Mouse (Mus musculus): ENCODE results near the gene Tbc1d30. TPM values are rescaled to one million over a fixed set of nuclear protein-coding genes. Genes with fewer than 3 reads are reported as not detected.
A peak's percentile ranks its signal among the peaks of the same experiment; 100 is the strongest.

The Tbc1d30 gene
- polyA plus RNA-seq, 1 experiment from 2014 or later, result 1.1 TPM

DNA sequence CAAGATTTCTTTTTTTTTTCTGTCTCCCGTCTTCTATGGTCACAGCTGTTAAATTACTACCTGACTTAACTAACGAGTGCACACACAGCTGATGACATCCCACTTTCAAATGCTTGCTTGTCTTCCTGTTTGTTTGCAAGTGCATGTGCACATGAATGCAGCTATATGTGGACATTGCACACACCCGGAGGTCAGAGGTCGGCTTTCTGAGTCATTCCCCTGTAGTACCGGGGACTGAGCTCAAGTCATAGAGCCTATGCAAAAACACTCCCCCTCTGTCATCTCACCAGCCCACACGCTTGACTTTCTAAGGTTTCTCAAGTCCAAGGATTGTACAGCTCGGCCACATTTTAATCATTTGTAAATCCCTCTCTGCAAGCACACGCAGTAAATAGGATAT, 80.1 kb downstream of the Tbc1d30 start:
- Histone ChIP-seq H3K9me3 (replicated peaks) (no peaks in the 10 kb centered on the region), H3K27ac (replicated peaks) (no peak overlapping the region), H3K36me3 (peaks cover 43% of the 10 kb centered on the region), H3K27me3 (ENCODE audit: low read depth, poor library complexity, severe bottlenecking) (peaks cover 12% of the 10 kb centered on the region; the same call in 1 of the 2 replicates), H3K4me3 (no peak overlapping the region), H3K4me1 (no peaks in the 10 kb centered on the region)
- WGBS, result 85% methylated on average over 8 of the region's 8 CpGs
- no peak for DNase-seq (ENCODE audit: low spot score)

DNA sequence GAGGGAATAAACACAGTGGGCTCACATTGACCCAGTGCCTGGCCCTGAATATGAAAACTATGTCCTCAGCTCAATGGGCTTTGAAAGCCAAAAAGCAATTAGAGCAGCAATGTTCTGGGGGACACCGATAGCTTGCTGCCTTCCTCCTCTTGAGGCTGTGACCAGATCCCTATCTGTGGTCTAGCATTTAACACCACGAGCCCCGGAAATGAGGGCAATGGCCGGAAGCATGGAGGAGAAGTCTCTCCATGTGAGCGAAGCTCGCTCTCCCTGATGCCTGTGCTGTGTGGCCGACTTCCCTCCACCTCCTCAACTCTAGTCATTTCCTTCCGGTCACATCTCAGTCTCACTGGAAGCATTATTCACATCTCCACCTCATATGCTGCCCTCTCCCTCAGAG, 82.3 kb downstream of the Tbc1d30 start:
- no peak for DNase-seq (ENCODE audit: low spot score)
- H3K9me3 ChIP-seq (replicated peaks), result no peaks in the 10 kb centered on the region
- no peak overlapping the region for H3K27ac ChIP-seq (replicated peaks)
- 93% methylated on average over 8 of the region's 8 CpGs for WGBS
- H3K36me3 ChIP-seq, result peaks cover 25% of the 10 kb centered on the region
- H3K27me3 ChIP-seq (ENCODE audit: low read depth, poor library complexity, severe bottlenecking), result peaks cover 12% of the 10 kb centered on the region; the same call in 1 of the 2 replicates
- H3K4me3 ChIP-seq, result no peak overlapping the region
- H3K4me1 ChIP-seq, result no peaks in the 10 kb centered on the region; the same call in 1 of the 2 replicates

DNA sequence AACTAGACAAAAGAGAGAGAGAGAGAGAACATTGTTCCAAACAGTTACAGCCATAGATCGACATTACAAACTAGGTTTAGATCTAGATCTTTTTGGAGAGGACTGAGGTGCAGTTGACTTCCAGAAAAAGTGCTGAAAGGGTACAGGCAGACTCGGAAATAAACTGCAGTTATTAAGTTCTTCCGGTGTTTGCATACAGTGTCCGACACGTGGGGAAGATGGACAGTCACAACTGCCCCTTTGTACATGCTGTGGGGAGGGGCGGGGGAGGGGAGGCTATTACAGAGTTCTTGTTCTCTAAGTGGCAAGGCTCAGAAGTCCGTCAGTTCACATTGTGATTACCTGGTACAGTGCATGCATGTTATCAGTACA, 86.9 kb downstream of the Tbc1d30 start:
- Histone ChIP-seq H3K9me3 (replicated peaks) (no peaks in the 10 kb centered on the region), H3K4me1 (no peaks in the 10 kb centered on the region; the same call in 1 of the 2 replicates), H3K36me3 (peaks cover 13% of the 10 kb centered on the region), H3K4me3 (no peak overlapping the region), H3K27ac (replicated peaks) (no peak overlapping the region), H3K27me3 (ENCODE audit: low read depth, poor library complexity, severe bottlenecking) (peaks cover 12% of the 10 kb centered on the region; the same call in 1 of the 2 replicates)
- 90% methylated on average over 7 of the region's 7 CpGs for WGBS
- no peak for DNase-seq (ENCODE audit: low spot score)

DNA sequence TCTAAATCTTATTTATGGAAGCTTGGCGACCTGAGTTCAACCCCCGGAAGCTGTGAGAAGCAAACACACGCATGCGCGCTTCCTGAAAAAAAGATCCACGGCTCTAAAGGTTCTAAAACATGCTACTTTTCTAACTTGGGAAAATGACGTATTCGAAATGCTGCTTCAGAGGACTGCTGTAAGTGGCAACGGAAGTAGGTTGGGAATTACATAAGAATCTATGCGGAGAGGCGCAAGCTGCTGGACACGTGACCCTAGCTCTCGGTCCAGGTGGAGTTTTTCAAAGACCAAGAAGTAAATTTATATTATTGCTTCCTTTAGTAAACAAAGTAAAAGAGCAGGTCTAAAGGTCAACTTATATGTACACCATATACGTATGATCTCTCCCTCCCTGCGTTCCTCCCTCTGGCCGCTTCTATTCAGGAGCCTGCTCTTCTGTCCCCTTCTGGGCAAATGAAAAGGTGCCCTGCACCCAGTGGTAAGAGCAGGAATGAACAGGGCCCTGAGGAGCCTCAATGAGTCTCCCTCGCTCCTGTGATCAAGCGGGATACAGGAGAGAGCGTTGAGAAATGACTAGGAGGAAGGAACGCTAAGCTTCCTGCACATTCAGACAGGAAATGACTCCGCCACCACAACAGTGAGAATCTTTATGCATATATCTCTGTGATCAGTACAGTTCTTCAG, 87.4 kb downstream of the Tbc1d30 start:
- DNase-seq (ENCODE audit: low spot score), result no peak
- WGBS, result 91% methylated on average over 21 of the region's 21 CpGs
- no peak overlapping the region for H3K27ac ChIP-seq (replicated peaks)

DNA sequence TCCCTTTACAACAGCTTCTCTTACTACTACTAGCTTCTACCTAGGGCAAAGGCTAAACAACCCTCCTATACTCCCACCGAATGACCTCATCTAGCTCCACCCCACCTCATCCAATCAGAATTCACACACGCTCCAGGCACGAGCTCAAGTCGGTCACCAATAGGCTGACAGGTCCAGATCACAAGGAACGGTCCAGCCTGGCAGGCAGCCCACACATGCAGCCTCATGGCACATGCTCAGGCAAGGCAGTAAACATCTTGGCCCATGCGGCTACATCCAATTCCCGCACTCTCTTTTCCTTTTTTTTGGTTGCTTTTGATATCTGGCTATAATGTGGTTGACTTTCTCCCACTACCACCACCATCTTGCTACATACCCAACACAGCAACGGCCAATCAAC, 88.9 kb downstream of the Tbc1d30 start:
- no peaks in the 10 kb centered on the region for H3K27me3 ChIP-seq (ENCODE audit: low read depth, poor library complexity, severe bottlenecking)
- WGBS, result 91% methylated on average over 8 of the region's 8 CpGs
- no peak for DNase-seq (ENCODE audit: low spot score)
- H3K9me3 ChIP-seq (replicated peaks), result no peaks in the 10 kb centered on the region
- H3K36me3 ChIP-seq, result peaks cover 8% of the 10 kb centered on the region
- H3K4me3 ChIP-seq, result no peak overlapping the region
- no peaks in the 10 kb centered on the region; the same call in 1 of the 2 replicates for H3K4me1 ChIP-seq
- no peak overlapping the region for H3K27ac ChIP-seq (replicated peaks)

More for the DNA sequence above, 87.4 kb downstream of the Tbc1d30 start:
- Histone ChIP-seq H3K4me3 (no peak overlapping the region), H3K36me3 (peaks cover 13% of the 10 kb centered on the region), H3K27me3 (ENCODE audit: low read depth, poor library complexity, severe bottlenecking) (peaks cover 12% of the 10 kb centered on the region; the same call in 1 of the 2 replicates), H3K4me1 (no peaks in the 10 kb centered on the region; the same call in 1 of the 2 replicates), H3K9me3 (replicated peaks) (no peaks in the 10 kb centered on the region)

DNA sequence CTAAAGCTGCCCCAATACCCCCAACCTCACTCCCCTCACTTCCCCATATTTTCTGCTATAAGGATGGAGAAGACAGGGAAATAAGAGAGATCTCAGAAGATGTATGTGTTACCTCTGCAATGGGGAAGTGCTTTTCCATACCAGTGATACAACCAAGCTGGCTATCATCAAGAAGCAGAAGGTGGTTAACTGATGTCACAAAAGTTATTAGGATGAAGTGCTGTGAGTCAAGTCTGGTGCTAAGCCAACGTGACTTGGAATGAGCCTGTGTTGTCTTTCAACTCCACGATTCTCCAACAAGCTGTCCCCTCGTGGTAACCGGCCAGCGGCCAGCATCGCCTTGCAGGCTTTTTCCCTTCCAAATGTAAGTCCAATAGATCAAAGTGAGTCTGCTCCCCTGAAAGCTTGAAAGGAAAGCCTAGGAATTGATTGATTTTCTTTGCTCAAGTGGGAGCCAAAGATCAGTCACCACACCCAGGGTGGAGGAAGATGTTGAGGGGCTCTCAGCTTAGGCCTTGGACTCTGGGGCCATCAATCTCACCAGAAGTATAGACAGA, 90.0 kb downstream of the Tbc1d30 start:
- Histone ChIP-seq H3K9me3 (replicated peaks) (no peaks in the 10 kb centered on the region), H3K27me3 (ENCODE audit: low read depth, poor library complexity, severe bottlenecking) (peaks cover under 1% of the 10 kb centered on the region; the same call in 1 of the 2 replicates), H3K27ac (replicated peaks) (no peak overlapping the region), H3K4me3 (no peak overlapping the region), H3K4me1 (no peaks in the 10 kb centered on the region; the same call in 1 of the 2 replicates), H3K36me3 (no peaks in the 10 kb centered on the region)
- 91% methylated on average over 6 of the region's 6 CpGs for WGBS
- no peak for DNase-seq (ENCODE audit: low spot score)

DNA sequence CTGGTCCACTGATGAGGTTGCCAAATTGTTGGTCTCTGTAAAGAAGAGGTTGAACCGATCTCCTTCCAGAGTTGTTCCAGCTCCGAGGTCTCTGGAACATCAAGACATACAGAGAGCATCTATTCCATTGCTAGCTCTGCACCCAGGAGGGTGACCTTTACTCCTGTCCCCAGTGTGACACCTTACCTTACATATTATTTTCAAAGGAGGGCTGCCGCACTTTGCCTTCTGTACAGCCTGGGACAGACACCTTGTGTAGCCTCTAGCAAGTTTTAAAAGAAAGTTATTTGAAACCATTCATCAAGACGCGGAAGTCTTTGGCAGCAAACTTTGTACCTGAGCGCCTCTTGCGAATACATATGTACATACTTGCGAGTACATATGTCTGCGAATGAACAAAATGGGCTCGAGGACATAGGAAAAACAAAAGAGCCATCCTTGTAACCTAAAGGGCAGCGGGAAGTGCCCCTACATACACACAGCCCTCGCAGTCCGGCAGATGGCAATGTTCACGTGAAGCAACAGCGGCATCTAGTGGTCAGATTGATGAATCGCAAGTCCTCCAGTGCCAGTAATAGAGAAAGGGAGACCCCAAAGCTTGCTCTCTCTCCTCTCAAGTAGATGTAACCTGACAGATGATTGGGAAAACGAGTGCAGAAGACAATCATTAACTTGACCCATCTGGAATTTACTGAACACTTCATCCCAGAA, 94.8 kb downstream of the Tbc1d30 start:
- WGBS, result 25% methylated on average over 17 of the region's 17 CpGs
- Histone ChIP-seq H3K27ac (replicated peaks) (no peak overlapping the region), H3K4me3 (no peak overlapping the region), H3K36me3 (no peaks in the 10 kb centered on the region), H3K4me1 (no peaks in the 10 kb centered on the region), H3K27me3 (ENCODE audit: low read depth, poor library complexity, severe bottlenecking) (peaks cover 11% of the 10 kb centered on the region), H3K9me3 (replicated peaks) (no peaks in the 10 kb centered on the region)
- peak; percentile 78 for DNase-seq (ENCODE audit: low spot score)

DNA sequence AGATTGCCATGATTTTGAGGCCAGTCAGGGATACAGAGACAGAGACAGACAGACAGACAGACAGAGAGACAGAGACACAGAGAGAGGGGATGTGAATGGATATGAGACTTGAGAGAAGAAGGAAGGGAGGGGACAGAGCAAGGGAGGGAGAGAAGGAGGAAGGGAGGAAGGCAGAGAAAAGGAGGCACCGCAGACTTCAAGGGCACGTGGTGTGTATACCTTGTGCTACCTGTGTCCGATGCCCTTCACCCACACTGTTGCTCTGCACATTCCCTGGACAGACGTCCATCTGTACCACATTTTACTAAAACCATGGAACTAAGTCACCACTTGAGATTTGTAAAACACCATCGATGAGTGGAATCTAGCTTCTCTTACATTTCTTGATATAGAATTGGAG, 95.6 kb downstream of the Tbc1d30 start:
- no peak for DNase-seq (ENCODE audit: low spot score)
- peaks cover 11% of the 10 kb centered on the region for H3K27me3 ChIP-seq (ENCODE audit: low read depth, poor library complexity, severe bottlenecking)
- H3K36me3 ChIP-seq, result no peaks in the 10 kb centered on the region
- H3K9me3 ChIP-seq (replicated peaks), result no peaks in the 10 kb centered on the region
- 91% methylated on average over 5 of the region's 5 CpGs for WGBS
- no peak overlapping the region for H3K4me3 ChIP-seq
- no peaks in the 10 kb centered on the region for H3K4me1 ChIP-seq
- H3K27ac ChIP-seq (replicated peaks), result no peak overlapping the region

DNA sequence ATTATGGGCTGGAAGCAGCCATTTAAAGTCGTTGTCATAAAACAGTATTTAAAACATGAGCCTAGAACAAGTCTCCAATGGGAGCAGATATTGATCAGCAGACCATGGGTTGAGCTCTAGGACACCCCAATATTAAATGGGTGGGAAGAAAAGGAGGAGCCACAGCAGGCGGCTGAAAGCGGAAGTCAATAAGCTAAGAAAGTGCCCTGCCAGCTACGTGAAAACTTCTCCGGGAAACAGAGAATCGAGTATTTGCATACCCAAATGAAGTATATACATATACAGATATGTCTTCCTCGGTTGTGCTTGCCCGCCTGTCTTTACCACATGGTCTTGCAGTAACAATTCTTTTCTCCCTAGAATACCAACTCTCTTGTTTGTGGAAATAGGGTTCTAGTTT, 96.7 kb downstream of the Tbc1d30 start:
- DNase-seq (ENCODE audit: low spot score), result no peak
- Histone ChIP-seq H3K27ac (replicated peaks) (no peak overlapping the region), H3K4me1 (no peaks in the 10 kb centered on the region), H3K4me3 (no peak overlapping the region), H3K27me3 (ENCODE audit: low read depth, poor library complexity, severe bottlenecking) (peaks cover 11% of the 10 kb centered on the region), H3K36me3 (no peaks in the 10 kb centered on the region), H3K9me3 (replicated peaks) (no peaks in the 10 kb centered on the region)
- 85% methylated on average over 8 of the region's 8 CpGs for WGBS

DNA sequence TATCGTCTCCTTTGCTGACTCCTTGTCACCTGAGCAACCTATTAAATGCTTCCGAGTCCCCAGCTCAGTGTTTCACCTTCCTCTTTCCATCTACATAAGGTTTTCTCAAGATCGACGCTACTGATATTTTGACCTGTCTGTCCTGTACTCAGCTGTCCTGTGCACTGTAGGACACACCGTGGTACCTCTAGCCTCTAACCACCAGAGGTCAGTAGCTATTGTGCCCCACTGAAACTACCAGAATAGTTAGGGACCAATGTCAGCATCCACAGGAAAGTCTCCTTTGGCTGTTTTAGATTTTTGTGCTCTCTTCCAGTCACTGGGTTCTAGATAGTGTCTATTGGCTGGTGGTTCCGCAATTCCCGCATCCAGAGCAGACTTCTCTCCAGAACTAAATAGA, 98.3 kb downstream of the Tbc1d30 start:
- H3K4me3 ChIP-seq, result no peak overlapping the region
- H3K36me3 ChIP-seq, result no peaks in the 10 kb centered on the region
- peaks cover 11% of the 10 kb centered on the region for H3K27me3 ChIP-seq (ENCODE audit: low read depth, poor library complexity, severe bottlenecking)
- 72% methylated on average over 7 of the region's 7 CpGs for WGBS
- H3K27ac ChIP-seq (replicated peaks), result no peak overlapping the region
- no peak for DNase-seq (ENCODE audit: low spot score)
- no peaks in the 10 kb centered on the region for H3K4me1 ChIP-seq
- H3K9me3 ChIP-seq (replicated peaks), result no peaks in the 10 kb centered on the region

DNA sequence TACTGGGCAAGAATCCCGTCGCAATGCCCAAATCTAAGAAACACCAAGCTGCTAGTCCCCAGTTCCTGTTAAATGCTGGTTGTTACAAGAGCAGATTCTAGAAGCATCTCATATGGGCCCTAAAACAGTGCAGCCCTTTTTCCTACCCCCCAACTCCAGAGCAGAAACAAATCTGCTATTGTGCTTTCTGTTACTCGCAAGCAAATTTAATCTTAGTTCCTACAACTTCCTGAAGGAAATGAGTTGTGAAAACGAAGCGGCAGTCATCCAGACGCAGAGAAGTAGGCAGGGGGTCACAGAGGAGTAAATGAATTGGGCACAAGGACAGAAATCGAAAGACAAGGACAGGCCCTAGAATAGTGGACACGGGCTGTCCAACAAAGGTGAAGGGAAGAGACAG, 99.9 kb downstream of the Tbc1d30 start:
- no peak for DNase-seq (ENCODE audit: low spot score)
- WGBS, result 80% methylated on average over 8 of the region's 8 CpGs
- H3K27ac ChIP-seq (replicated peaks), result no peak overlapping the region
- peaks cover 11% of the 10 kb centered on the region for H3K27me3 ChIP-seq (ENCODE audit: low read depth, poor library complexity, severe bottlenecking)
- no peak overlapping the region for H3K4me3 ChIP-seq
- 0 out of 2 replicates have a peak, but pooled peaks cover 3% of the 10 kb centered on the region for H3K9me3 ChIP-seq (replicated peaks)
- no peaks in the 10 kb centered on the region for H3K4me1 ChIP-seq
- no peaks in the 10 kb centered on the region for H3K36me3 ChIP-seq

DNA sequence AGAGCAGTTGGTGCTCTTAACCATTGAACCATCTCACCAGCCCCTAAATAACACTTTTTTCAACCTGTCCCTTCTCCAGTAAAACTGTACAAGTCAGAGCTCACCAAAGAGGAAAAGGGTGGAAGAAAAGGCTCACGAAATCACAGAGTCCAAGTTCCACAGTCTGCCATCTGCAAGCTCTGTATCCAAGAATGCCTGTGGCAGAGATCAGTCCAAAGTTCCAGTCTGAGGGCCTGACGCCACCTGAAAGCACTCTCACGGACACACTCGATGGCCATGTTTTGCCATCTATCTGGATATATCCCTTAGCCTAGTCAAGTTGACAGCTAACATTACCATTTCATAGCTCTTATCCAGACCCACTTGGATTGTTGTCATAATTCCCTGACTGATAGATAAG, 101.3 kb downstream of the Tbc1d30 start:
- no peaks in the 10 kb centered on the region for H3K27me3 ChIP-seq (ENCODE audit: low read depth, poor library complexity, severe bottlenecking)
- 93% methylated on average over 4 of the region's 4 CpGs for WGBS

DNA sequence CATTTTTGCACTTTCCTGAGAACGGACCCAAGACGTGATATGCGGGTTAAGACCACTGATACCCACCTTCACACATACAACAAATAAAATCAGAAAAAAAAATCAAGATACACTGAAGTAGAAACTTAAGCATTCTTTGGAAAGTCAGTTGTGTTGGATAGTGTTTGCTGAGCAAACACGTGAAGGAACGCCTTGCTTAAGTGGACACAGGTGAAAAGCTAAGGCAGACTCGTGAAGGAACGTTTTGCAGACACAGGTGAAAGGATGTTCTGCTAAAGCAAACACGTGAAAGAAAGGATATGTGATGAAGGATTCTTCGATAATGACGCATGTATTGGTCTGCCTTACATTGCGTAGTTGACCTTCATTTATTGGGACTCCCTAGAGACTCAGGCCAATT, 103.5 kb downstream of the Tbc1d30 start:
- H3K27ac ChIP-seq (replicated peaks), result no peak overlapping the region
- 96% methylated on average over 11 of the region's 11 CpGs for WGBS

More for the DNA sequence above, 101.3 kb downstream of the Tbc1d30 start:
- Histone ChIP-seq H3K9me3 (replicated peaks) (0 out of 2 replicates have a peak, but pooled peaks cover 3% of the 10 kb centered on the region), H3K4me3 (no peak overlapping the region), H3K27ac (replicated peaks) (no peak overlapping the region), H3K4me1 (no peaks in the 10 kb centered on the region), H3K36me3 (no peaks in the 10 kb centered on the region)
- DNase-seq (ENCODE audit: low spot score), result no peak

More for the DNA sequence above, 103.5 kb downstream of the Tbc1d30 start:
- H3K9me3 ChIP-seq (replicated peaks), result 0 out of 2 replicates have a peak, but pooled peaks cover 3% of the 10 kb centered on the region
- H3K4me1 ChIP-seq, result no peaks in the 10 kb centered on the region
- H3K27me3 ChIP-seq (ENCODE audit: low read depth, poor library complexity, severe bottlenecking), result no peaks in the 10 kb centered on the region
- no peaks in the 10 kb centered on the region for H3K36me3 ChIP-seq
- DNase-seq (ENCODE audit: low spot score), result no peak
- H3K4me3 ChIP-seq, result no peak overlapping the region

Measured in midbrain, embryonic 10.5 days (tissue).